Mouse (Mus musculus) heart, adult 2 months (tissue): ENCODE data around the gene Fbxo24.

ENCODE experiments used
- CTCF ChIP-seq: fragments of 200-600 bp; IDR thresholded peaks from 2 replicates; pipeline ENCODE4 v1.8.1; 2022; ENCODE audit warnings: antibody characterized with exemption, mild to moderate bottlenecking, moderate library complexity
- EP300 ChIP-seq: fragments of 200-500 bp; IDR thresholded peaks from 2 replicates; pipeline ENCODE4 v1.6.1; 2011; ENCODE audit warnings: low read depth, low read length, control low read depth; ENCODE audit not compliant: insufficient read depth

- TF ChIP-seq EP300: no peak
- TF ChIP-seq CTCF: no peak
These were observed 38.3 kb downstream of the Fbxo24 start for GRCm38 (mm10) chr5:137590507-137590906.
